Mouse (Mus musculus) hindbrain, embryonic 10.5 days (tissue): Measurements from ENCODE around the gene Tbc1d10a. TPM values are rescaled to one million over a fixed set of nuclear protein-coding genes. Genes with fewer than 3 reads are reported as not detected.
A peak's percentile ranks its signal among the peaks of the same experiment; 100 is the strongest.

Experiments used
- DNase-seq: peaks from one replicate; pipeline ENCODE4 v3.0.0-alpha.2; 2017; ENCODE audit warnings: low spot score
- H3K27ac ChIP-seq: fragments of 300-500 bp; sonication (generic); 2 replicates; pipeline ENCODE4 v1.5.1; 2016; ENCODE audit warnings: mild to moderate bottlenecking, moderate library complexity
- H3K27me3 ChIP-seq: fragments of 300-500 bp; sonication (generic); 2 replicates; pipeline ENCODE4 v1.6.1; 2016; ENCODE audit warnings: mild to moderate bottlenecking; ENCODE audit not compliant: poor library complexity, insufficient read depth, severe bottlenecking
- H3K36me3 ChIP-seq: fragments of 300-500 bp; sonication (generic); 2 replicates; pipeline ENCODE4 v1.6.1; 2016; ENCODE audit warnings: mild to moderate bottlenecking, moderate library complexity
- H3K4me1 ChIP-seq: fragments of 300-500 bp; sonication (generic); replicated peaks from 2 replicates; pipeline ENCODE4 v1.6.1; 2016; ENCODE audit warnings: mild to moderate bottlenecking
- H3K4me3 ChIP-seq: fragments of 300-500 bp; sonication (generic); 2 replicates; pipeline ENCODE4 v1.5.1; 2016; ENCODE audit warnings: mild to moderate bottlenecking, moderate library complexity
- H3K9me3 ChIP-seq: fragments of 300-500 bp; sonication (generic); 2 replicates; pipeline ENCODE4 v1.6.1; 2016; ENCODE audit warnings: mild to moderate bottlenecking, moderate library complexity
- WGBS: fragments of 180-500 bp; shearing (Covaris S2); methylation state at CpG from one replicate; pipeline ENCODE4 v1.1.7; 2016; 5-methylcytosine and 5-hydroxymethylcytosine counted together
- polyA plus RNA-seq: library from polyadenylated mRNA; unstranded; fragments of >200 nt; fragmentation: Nextera tagmentation; extraction: Ambion mirVana; gene quantifications from 2 replicates; pipeline ENCODE4 v1.2.1, GENCODE M21; 2016

Gene Tbc1d10a
- polyA plus RNA-seq, 1 experiment from 2014 or later: 29.4 TPM

DNA sequence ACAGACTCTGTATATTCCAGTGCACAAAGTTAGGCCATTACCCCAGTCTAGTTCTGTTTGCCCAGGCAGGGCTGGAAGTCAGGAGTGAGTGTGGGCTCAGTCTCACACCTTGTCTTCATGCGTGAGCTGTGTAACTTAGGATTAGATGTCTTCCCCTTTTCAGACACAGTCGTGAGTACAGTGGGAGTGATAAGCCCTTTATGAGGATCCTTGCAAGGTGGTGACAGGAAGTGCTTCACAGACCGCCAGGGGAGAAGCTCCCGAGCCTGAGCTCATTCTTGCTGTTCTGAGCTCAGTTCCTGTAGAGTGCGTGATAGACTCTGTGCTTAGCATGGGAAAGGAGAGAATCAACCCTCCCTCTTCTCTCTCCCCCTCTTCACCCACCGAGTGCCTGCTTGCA is 20.0 kb downstream of the Tbc1d10a start:
- Histone ChIP-seq H3K4me1 (peaks cover 7% of the 10 kb centered on the region; the same call in 1 of the 2 replicates), H3K27ac (no peak overlapping the region), H3K27me3 (no peaks in the 10 kb centered on the region), H3K9me3 (no peaks in the 10 kb centered on the region), H3K36me3 (peaks cover 61% of the 10 kb centered on the region), H3K4me3 (no peak overlapping the region)
- no peak for DNase-seq
- 90% methylated on average over 6 of the region's 6 CpGs for WGBS

DNA sequence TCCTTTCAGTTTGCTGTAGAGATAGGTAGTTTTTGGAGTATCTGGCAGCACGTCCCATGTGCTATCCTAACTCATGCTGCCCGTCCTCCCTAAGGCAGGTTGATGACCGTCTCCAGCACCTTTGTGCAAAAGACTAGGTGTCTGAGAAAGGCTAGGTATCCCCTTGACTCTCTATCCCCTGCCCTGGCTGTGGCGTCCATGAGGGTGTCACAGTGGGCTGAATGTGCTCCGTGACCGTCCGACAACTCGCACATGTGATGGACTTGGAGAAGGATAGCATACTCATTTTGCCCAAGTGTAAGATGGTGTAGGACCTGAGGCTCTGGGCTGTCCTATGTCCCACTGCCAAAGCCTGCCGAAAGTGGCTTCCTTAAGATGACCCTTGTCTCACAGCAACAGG is 21.1 kb downstream of the Tbc1d10a start:
- H3K4me1 ChIP-seq: peaks cover 7% of the 10 kb centered on the region; the same call in 1 of the 2 replicates
- H3K27ac ChIP-seq: no peak overlapping the region
- H3K27me3 ChIP-seq: no peaks in the 10 kb centered on the region
- H3K9me3 ChIP-seq: no peaks in the 10 kb centered on the region
- 89% methylated on average over 9 of the region's 9 CpGs for WGBS
- peaks cover 72% of the 10 kb centered on the region for H3K36me3 ChIP-seq
- no peak for DNase-seq
- H3K4me3 ChIP-seq: no peak overlapping the region

DNA sequence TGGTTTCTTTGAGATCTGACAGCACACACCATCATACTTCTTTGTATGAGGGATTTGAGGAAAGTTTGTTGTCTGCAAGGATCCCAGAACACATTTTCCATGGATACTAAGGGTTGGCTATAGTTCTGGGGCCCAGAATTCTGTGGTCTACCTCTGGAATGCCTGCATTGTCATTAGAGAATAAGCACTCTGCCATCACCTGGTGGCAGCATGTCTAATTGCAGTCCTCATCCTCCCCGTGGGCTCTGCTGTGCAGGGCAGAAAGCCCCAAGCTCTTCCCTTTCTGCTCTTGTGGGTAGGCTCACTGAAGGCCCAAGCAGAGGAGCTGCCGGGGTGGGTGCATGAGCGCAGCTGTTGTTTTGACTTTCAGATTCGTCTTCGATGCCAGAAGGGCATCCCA is 23.0 kb downstream of the Tbc1d10a start:
- H3K27ac ChIP-seq: no peak overlapping the region
- H3K36me3 ChIP-seq: peaks cover 91% of the 10 kb centered on the region
- no peak for DNase-seq
- WGBS: 77% methylated on average over 5 of the region's 5 CpGs
- H3K27me3 ChIP-seq: no peaks in the 10 kb centered on the region
- H3K9me3 ChIP-seq: no peaks in the 10 kb centered on the region
- H3K4me3 ChIP-seq: no peak overlapping the region
- no peaks in the 10 kb centered on the region for H3K4me1 ChIP-seq

DNA sequence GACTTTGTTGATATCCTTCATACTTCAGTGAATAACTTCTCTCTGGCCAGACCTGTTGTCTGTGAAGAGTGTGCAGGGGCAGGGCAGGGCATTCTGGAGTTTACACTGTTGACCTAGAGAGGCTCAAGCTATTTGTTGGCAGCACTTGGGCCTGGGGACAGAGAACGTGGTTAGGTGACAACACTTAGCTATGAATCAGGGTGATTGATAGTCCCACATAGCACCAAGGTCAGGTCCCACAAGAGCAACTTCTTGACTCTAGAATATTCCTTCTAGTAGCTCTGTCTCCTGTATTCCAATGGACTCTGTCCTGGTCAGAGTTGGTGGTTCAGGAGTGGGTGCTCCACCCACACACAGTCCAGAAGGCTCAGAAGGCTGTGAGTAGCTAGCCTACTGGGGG is 24.2 kb downstream of the Tbc1d10a start:
- H3K36me3 ChIP-seq: peaks cover 97% of the 10 kb centered on the region

DNA sequence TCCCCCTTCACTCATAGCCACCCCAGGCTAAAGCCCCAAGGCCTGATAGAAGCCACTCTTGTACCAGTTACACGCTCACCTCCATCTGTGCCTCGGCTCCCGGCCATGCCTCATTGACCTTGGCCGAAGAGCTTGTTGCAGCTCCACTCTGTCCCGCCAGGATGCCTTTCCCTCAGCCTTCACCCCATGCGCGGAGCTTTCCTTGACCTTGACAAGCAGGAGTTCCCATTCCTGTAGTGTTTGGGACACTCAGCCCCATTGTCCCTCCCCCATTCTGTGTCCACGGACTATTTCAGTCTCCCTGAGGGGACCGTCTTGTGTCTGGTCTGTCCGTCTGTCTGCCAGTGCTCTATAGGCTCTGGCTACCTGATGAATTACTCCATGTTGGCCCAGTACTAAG is 26.5 kb downstream of the Tbc1d10a start:
- peaks cover 9% of the 10 kb centered on the region for H3K27me3 ChIP-seq
- H3K36me3 ChIP-seq: peaks cover 74% of the 10 kb centered on the region
- no peaks in the 10 kb centered on the region for H3K9me3 ChIP-seq
- WGBS: 92% methylated on average over 10 of the region's 10 CpGs
- peaks cover 5% of the 10 kb centered on the region for H3K4me1 ChIP-seq
- no peak overlapping the region for H3K27ac ChIP-seq
- DNase-seq: no peak
- H3K4me3 ChIP-seq: no peak overlapping the region

More for the DNA sequence above, 24.2 kb downstream of the Tbc1d10a start:
- Histone ChIP-seq H3K9me3 (no peaks in the 10 kb centered on the region), H3K27me3 (no peaks in the 10 kb centered on the region), H3K4me1 (no peaks in the 10 kb centered on the region), H3K4me3 (no peak overlapping the region), H3K27ac (no peak overlapping the region)
- WGBS: 91% methylated on average over 1 of the region's 1 CpGs
- DNase-seq: no peak

DNA sequence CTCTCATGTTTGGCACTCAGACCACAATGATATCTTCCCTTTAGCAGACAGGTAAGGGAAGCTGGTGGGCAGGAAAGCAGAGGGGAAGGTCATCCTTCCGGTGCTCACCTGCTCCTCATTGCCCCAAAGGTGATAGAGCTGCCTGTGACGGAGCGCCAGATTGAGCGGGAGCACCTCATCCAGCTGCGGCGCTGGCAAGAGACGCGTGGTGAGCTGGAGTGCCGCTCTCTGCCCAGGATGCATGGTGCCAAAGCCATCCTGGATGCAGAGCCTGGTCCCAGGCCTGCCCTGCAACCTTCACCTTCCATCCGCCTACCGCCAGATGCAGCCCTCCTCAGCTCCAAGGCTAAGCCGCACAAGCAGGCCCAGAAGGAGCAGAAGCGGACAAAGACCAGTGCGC is 28.0 kb downstream of the Tbc1d10a start:
- DNase-seq: no peak
- H3K27ac ChIP-seq: no peak overlapping the region
- H3K27me3 ChIP-seq: peaks cover 23% of the 10 kb centered on the region
- WGBS: 96% methylated on average over 14 of the region's 14 CpGs
- H3K9me3 ChIP-seq: no peaks in the 10 kb centered on the region
- H3K36me3 ChIP-seq: peaks cover 61% of the 10 kb centered on the region
- peaks cover 18% of the 10 kb centered on the region for H3K4me1 ChIP-seq
- no peak overlapping the region for H3K4me3 ChIP-seq

DNA sequence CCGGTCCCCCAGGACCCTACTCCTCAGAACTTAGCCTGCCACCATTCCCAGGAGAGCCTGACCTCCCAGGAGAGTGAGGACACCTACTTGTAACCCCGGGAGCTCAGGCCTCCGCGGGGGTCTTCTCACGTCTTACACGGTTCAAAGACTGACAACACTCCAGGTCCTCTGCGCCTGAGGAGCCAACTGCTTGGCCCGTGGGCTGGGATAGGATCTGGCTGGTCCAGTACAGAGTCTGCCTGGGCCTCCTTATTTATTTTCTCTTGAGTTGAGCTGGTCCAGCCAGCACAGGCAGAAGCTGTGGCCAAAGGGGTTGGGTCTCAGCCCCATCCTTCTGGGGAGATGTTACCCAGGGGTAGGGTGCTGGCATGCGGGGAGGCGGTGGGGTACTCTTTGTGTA is 28.5 kb downstream of the Tbc1d10a start:
- Histone ChIP-seq H3K27me3 (peaks cover 28% of the 10 kb centered on the region), H3K4me3 (no peak overlapping the region), H3K4me1 (peaks cover 18% of the 10 kb centered on the region), H3K9me3 (no peaks in the 10 kb centered on the region), H3K27ac (no peak overlapping the region), H3K36me3 (peaks cover 56% of the 10 kb centered on the region)
- WGBS: 81% methylated on average over 10 of the region's 10 CpGs
- DNase-seq: no peak

DNA sequence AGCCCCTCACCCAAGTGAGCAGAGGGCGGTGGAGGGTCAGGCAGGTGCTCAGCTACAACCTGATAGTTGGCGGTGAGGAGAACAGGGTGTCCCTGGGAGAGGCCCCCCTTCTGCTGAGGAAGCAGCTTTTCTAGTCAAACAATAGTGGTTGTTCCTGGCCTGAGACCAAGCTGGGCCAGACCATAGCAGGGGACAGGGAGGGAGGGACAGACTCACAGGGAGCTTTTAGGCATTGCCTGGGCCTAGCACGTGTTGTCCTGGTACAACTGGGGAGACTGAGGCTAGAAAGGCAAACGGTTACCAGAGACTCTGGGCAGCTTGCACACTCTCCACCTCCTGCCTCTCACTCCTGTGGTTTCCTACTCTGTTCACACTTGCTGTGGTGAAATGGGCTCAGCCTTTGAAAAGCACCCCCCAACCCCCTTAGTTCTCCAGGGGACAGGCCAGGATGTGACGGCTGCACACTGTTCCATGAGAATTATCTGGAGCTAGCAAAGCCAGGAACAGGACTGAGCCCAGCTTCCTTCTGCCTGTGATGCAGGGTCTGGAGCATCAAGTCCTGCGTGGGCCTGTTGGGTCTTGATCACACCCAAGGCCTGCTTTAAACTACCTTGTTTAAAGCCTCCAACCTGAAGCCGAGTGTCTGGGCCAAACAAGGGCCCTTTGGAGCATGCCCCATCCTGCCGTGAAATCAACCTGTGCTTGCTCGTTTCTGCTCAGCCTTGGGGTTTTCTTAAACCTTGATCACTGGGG is 29.8 kb downstream of the Tbc1d10a start:
- Histone ChIP-seq H3K27ac (no peak overlapping the region), H3K9me3 (no peaks in the 10 kb centered on the region), H3K36me3 (peaks cover 44% of the 10 kb centered on the region), H3K4me1 (peaks cover 27% of the 10 kb centered on the region), H3K27me3 (peaks cover 31% of the 10 kb centered on the region), H3K4me3 (no peak overlapping the region)
- no peak for DNase-seq
- WGBS: 84% methylated on average over 9 of the region's 9 CpGs

DNA sequence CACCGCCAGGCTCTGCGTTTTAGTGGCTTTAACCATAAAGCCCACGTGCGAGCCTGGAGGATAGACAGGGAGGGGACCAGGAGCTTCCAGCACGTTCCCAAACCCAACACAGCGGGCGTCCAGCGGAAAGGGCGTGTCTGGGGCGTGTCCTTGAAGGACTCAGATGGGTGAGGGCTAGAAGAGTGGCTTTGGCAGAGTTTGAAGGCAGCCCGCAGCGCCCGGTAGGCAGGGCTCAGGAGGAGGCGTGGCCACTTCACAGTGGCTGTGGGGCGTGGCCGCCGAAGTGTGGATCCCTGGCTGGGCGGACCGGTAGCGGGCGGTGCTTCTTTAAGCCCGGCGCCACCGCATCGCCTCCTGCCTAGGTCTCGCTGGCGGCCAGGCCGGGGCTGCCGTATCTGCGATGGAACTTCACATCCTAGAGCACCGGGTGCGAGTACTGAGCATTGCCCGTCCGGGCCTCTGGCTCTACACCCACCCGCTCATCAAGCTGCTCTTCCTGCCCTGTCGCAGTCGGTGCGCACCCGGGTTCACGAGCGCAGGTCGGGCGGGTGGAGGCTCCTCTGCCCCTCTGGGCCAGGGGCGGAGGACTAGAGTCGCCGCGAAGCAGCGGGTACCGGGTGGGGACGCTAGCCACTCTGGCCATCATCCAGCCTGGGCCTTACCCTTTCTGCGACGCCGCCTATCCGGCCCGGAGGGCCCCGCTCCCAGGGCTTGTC is 31.5 kb downstream of the Tbc1d10a start, which contains the start of gene Castor1:
TSS of gene Castor1 (plus strand) at position 312 of the 716 bp plus-strand sequence.
- peaks cover 28% of the 10 kb centered on the region for H3K4me1 ChIP-seq
- H3K27ac ChIP-seq: peak within 1 kb of the TSS; percentile 72
- peaks cover 27% of the 10 kb centered on the region for H3K36me3 ChIP-seq
- H3K4me3 ChIP-seq: peak within 1 kb of the TSS; percentile 63
- 1% methylated on average over 56 of the region's 56 CpGs for WGBS
- no peaks in the 10 kb centered on the region for H3K9me3 ChIP-seq
- H3K27me3 ChIP-seq: peaks cover 31% of the 10 kb centered on the region
- peak; percentile 82 for DNase-seq

DNA sequence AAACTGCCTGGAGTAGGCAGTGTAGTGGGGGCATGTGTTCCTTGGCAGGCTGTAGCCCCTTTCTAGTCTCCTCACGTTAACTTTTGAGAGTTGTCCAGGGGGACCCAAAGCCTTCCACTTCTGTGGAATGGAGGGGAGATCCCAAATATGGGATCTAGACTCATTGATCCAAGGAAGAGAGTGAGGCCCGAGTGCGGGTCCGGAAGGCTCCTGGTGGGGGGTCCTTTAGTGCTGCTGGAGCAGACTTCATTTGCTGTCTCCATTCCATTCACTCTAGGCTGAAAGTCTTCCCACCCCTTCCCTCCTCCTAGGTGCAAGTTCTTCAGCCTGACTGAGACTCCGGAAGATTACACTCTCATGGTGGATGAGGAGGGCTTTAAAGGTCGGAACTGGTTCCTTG is 32.0 kb downstream of the Tbc1d10a start:
- WGBS: 6% methylated on average over 6 of the region's 6 CpGs
- no peak for DNase-seq
- Histone ChIP-seq H3K27ac (peak overlapping the region; percentile 72; the same call in 1 of the 2 replicates), H3K27me3 (peaks cover 31% of the 10 kb centered on the region), H3K4me3 (peak overlapping the region; percentile 63), H3K9me3 (no peaks in the 10 kb centered on the region), H3K4me1 (peaks cover 28% of the 10 kb centered on the region), H3K36me3 (peaks cover 21% of the 10 kb centered on the region)

DNA sequence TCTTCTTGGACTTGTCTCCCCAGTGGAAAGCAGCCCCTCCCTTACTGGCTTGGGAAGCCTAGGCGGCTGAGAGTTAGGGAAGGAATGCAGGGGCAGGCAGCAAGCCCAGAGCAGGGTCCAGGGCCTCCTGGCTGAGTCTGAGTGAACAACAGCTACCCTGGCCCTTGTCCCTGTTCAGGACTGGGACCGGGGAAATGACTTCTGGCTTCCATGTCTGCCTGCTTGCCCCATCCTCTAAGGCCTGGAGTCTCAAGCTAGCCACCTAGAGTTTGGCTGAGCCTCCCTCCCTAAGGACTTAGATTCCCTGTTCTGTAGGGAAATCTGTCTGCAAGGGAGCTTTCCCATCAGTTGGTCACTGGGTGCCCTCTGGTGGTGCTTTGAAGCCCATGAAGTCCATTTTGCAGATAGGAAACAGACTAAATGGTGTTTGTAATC is 32.7 kb downstream of the Tbc1d10a start:
- no peak overlapping the region for H3K27ac ChIP-seq
- peak; percentile 46 for DNase-seq
- H3K36me3 ChIP-seq: peaks cover 14% of the 10 kb centered on the region
- 9% methylated on average over 2 of the region's 2 CpGs for WGBS
- peaks cover 28% of the 10 kb centered on the region for H3K4me1 ChIP-seq
- H3K4me3 ChIP-seq: no peak overlapping the region
- no peaks in the 10 kb centered on the region for H3K9me3 ChIP-seq
- peaks cover 31% of the 10 kb centered on the region for H3K27me3 ChIP-seq

DNA sequence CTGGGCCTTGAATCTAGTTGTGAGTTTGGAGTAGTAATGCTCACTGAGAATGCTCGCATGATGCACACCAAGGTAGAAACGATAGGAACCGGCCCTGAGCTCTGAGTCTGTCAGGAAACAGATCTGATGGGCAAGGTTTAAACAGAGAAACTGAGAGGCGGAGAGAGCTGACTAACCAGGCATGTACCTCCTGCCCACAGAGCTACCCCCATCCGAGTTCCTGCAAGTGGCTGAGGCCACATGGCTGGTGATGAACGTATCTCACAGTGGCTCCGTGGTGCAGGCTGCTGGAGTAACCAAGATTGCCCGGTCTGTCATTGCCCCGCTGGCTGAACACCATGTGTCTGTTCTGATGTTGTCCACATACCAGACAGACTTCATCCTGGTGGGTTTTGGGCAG is 33.3 kb downstream of the Tbc1d10a start:
- Histone ChIP-seq H3K4me3 (no peak overlapping the region), H3K36me3 (peaks cover 9% of the 10 kb centered on the region), H3K27me3 (peaks cover 31% of the 10 kb centered on the region), H3K4me1 (peaks cover 28% of the 10 kb centered on the region), H3K27ac (no peak overlapping the region), H3K9me3 (no peaks in the 10 kb centered on the region)
- WGBS: 62% methylated on average over 9 of the region's 9 CpGs
- no peak for DNase-seq
